Comparison of ENCODE assay signal across 10 mouse cellular contexts in the genomic region with DNA sequence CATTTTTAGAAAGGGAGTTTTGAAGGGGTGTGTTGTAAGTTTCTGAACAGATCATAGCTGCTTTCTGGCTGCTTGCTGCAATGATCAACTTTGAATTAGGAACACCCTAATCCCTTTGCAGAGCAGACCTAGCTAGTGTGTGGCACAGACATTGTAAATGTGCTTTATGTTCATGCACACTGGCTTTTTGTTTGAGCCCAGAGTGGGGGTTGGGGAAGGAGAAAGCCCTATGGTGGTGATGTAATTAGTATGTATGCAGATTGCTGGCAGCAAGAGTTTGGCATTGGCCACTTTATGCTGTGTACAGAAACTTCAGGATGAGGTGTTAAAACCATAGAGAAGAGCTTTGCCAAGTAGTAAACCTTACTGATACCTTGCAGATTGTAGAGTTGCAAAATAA. TPM values are rescaled to one million over a fixed set of nuclear protein-coding genes. Genes with fewer than 3 reads are reported as not detected.
DNase-seq lines count a peak whose midpoint lies in the region; ATAC-seq lines count a peak whose summit lies in the region.
"Had no signal": no experiment of that assay in that cellular context is flagged by ENCODE, and none has a peak within 500 bp of the region (broad histone marks: within the 10 kb centered on the region; RNA-seq: fewer than 3 reads in every experiment).

No protein-coding gene starts in this region.

- intact Hi-C loops in left cerebral cortex, postnatal 4 days (cut with DNase I), result no loop called here
- intact Hi-C loops in left cerebral cortex, postnatal 10 days (cut with DNase I), result loop anchor here (5.0 kb wide), 1 partner anchor 79 kb away; no protein-coding TSS in a partner anchor

- peak overlapping the region; percentile 32; the same call in 1 of the 2 replicates for H3K9ac ChIP-seq in forebrain, embryonic 16.5 days (replicated peaks; ENCODE audit: low read depth, low read length)

- peak overlapping the region; percentile 15; the same call in 1 of the 2 replicates for H3K4me3 ChIP-seq in forebrain, embryonic 16.5 days (replicated peaks; ENCODE audit: low read length)
- no peak overlapping the region for H3K4me3 ChIP-seq in macrophage (ENCODE audit: inconsistent target)
- H3K4me3 ChIP-seq: myocyte had no signal

- peaks cover 35% of the 10 kb centered on the region for H3K4me1 ChIP-seq in forebrain, embryonic 16.5 days (replicated peaks; ENCODE audit: control insufficient read depth, insufficient read depth, low read length)

- H3K27ac ChIP-seq in forebrain, embryonic 16.5 days (ENCODE audit: low read length), result no peak overlapping the region; the same call in 1 of the 2 replicates
- H3K27ac ChIP-seq in macrophage, result peak overlapping the region; percentile 87; the same call in 1 of the 2 replicates

- H3K36me3 ChIP-seq in forebrain, embryonic 16.5 days (ENCODE audit: control insufficient read depth, insufficient read depth), result no peaks in the 10 kb centered on the region
- H3K36me3 ChIP-seq in macrophage (ENCODE audit: inconsistent target), result no peaks in the 10 kb centered on the region

- no peak for ATAC-seq in forebrain, embryonic 16.5 days

- H3K4me2 ChIP-seq in forebrain, embryonic 16.5 days (ENCODE audit: low read length), result peak overlapping the region; percentile 40

- DNase-seq in left cerebral cortex, postnatal 4 days, result peak; percentile 2
- no peak for DNase-seq in left cerebral cortex, postnatal 10 days (ENCODE audit: extremely low spot score in 1 of 2, low spot score in 2 of 2)
- peak; percentile 75 for DNase-seq in retina, postnatal 1 day
- DNase-seq in kidney, adult 8-10 months, result no peak
- DNase-seq in layer of hippocampus, postnatal 14 days (ENCODE audit: low spot score in 2 of 2), result no peak
- no peak for DNase-seq in layer of hippocampus, adult 11-12 months (ENCODE audit: low spot score)
- DNase-seq: heart, adult 18-20 months had no signal

- no peaks in the 10 kb centered on the region for H3K27me3 ChIP-seq in forebrain, embryonic 16.5 days (replicated peaks; ENCODE audit: control insufficient read depth, insufficient read depth, low read length)

- H3K9me3 ChIP-seq in forebrain, embryonic 16.5 days (ENCODE audit: control insufficient read depth, low read length), result no peaks in the 10 kb centered on the region

- peaks cover 79% of the 10 kb centered on the region for H3K79me2 ChIP-seq in macrophage (ENCODE audit: inconsistent target)

RNA-seq across cellular contexts. Expression of gene Rnf130, which starts 3.3 kb away (rescaled TPM):
- total RNA-seq in left cerebral cortex, postnatal 4 days (2021), result 100 to 1,000 TPM; 104 to 106 TPM
- total RNA-seq in left cerebral cortex, postnatal 10 days (2021), result 100 to 1,000 TPM in 1 of 2 experiments, 10 to 100 TPM in 1; 98.2 to 106 TPM
- 65.0 and 69.2 TPM in 2 replicates for polyA plus RNA-seq in forebrain, embryonic 16.5 days (2015; fragmentation: Nextera tagmentation; extraction: Ambion mirVana)
- 10 to 100 TPM in 25 of 26 experiments, 1 to 10 TPM in 1; 8.6 to 73.4 (median 52.4) TPM for total RNA-seq in macrophage (2018; cell fraction: chromatin; rRNA removed)
- 100 to 1,000 TPM; 215 to 303 (median 274) TPM for total RNA-seq in macrophage (2018; cell fraction: cytosol; rRNA removed)
- total RNA-seq in macrophage (2018; cell fraction: nucleus; rRNA removed), result 100 to 1,000 TPM in 18 of 26 experiments, 10 to 100 TPM in 8; 42.9 to 166 (median 120) TPM
- polyA plus RNA-seq in macrophage (2018), result 245 to 360 TPM (median 267 TPM) in 3 replicates
- 10 to 100 TPM; 80.9 to 83.4 TPM for total RNA-seq in layer of hippocampus, postnatal 14 days (2021)
- polyA plus RNA-seq: myocyte had no signal

Comparison
In these comparisons a context has a peak if more than half of its experiments do, and no peak if none do; other contexts are left out.
1. DNase-seq: peak in left cerebral cortex, postnatal 4 days (single experiment) and retina, postnatal 1 day (single experiment); none in left cerebral cortex, postnatal 10 days (0 of 2), kidney, adult 8-10 months (0 of 2), layer of hippocampus, postnatal 14 days (0 of 2) and layer of hippocampus, adult 11-12 months (single experiment).